Mouse (Mus musculus) c-Kit-positive CD71-positive TER-119-positive erythroid progenitor cells, embryonic 14.5 days (primary cell): ENCODE results near the gene Rsf1.

ENCODE experiments used
- DNase-seq: peaks from one replicate; pipeline ENCODE4 v3.0.0-alpha.2; 2013; ENCODE audit warnings: low spot score

The Rsf1 gene

GRCm38 (mm10) chr7:97579067-97579975, at the start of gene Rsf1, which contains the start of gene Aamdc:
Rsf1 (plus strand) TSS chr7:97579889.
Aamdc (minus strand) TSS chr7:97579497.
- peak; percentile 96 for DNase-seq

- no peak for DNase-seq
These were observed 44.2 kb upstream of the Rsf1 start for GRCm38 (mm10) chr7:97535531-97535930.

GRCm38 (mm10) chr7:97536571-97536970, 43.1 kb upstream of the Rsf1 start:
- DNase-seq, result no peak

GRCm38 (mm10) chr7:97546462-97546861, 33.2 kb upstream of the Rsf1 start:
- DNase-seq, result no peak

- DNase-seq, result no peak
These were observed 30.4 kb upstream of the Rsf1 start for GRCm38 (mm10) chr7:97549301-97549700.

- DNase-seq, result no peak
These were observed 29.0 kb upstream of the Rsf1 start for GRCm38 (mm10) chr7:97550673-97551072.

- no peak for DNase-seq
These were observed 16.1 kb upstream of the Rsf1 start for GRCm38 (mm10) chr7:97563576-97563975.

GRCm38 (mm10) chr7:97569372-97569771, 10.3 kb upstream of the Rsf1 start:
- no peak for DNase-seq

- DNase-seq, result no peak
These were observed 9.3 kb upstream of the Rsf1 start for GRCm38 (mm10) chr7:97570389-97570788.

GRCm38 (mm10) chr7:97578361-97579066, 1.2 kb upstream of the Rsf1 start:
- DNase-seq, result no peak

- DNase-seq, result peak; percentile 34
These were observed 520 bp downstream of the Rsf1 start for GRCm38 (mm10) chr7:97579976-97580842.

- DNase-seq, result peak; percentile 76
These were observed 1.1 kb downstream of the Rsf1 start for GRCm38 (mm10) chr7:97580843-97581214.

GRCm38 (mm10) chr7:97588506-97588905, 8.8 kb downstream of the Rsf1 start:
- DNase-seq, result no peak

GRCm38 (mm10) chr7:97590488-97590887, 10.8 kb downstream of the Rsf1 start:
- DNase-seq, result no peak

GRCm38 (mm10) chr7:97591336-97591735, 11.6 kb downstream of the Rsf1 start:
- no peak for DNase-seq

- no peak for DNase-seq
These were observed 12.7 kb downstream of the Rsf1 start for GRCm38 (mm10) chr7:97592396-97592795.

GRCm38 (mm10) chr7:97593535-97593934, 13.8 kb downstream of the Rsf1 start:
- DNase-seq, result no peak

- DNase-seq, result no peak
These were observed 18.9 kb downstream of the Rsf1 start for GRCm38 (mm10) chr7:97598548-97598947.

- DNase-seq, result no peak
These were observed 41.7 kb downstream of the Rsf1 start for GRCm38 (mm10) chr7:97621346-97621745.

- DNase-seq, result no peak
These were observed 43.0 kb downstream of the Rsf1 start for GRCm38 (mm10) chr7:97622676-97623075.

GRCm38 (mm10) chr7:97623402-97623801, 43.7 kb downstream of the Rsf1 start:
- DNase-seq, result no peak

- no peak for DNase-seq
These were observed 49.7 kb downstream of the Rsf1 start for GRCm38 (mm10) chr7:97629351-97629750.
